Mouse (Mus musculus): ENCODE measurements around the gene Cnn1. TPM values are rescaled to one million over a fixed set of nuclear protein-coding genes. Genes with fewer than 3 reads are reported as not detected.

The Cnn1 gene
- 1.8 and 2.1 TPM in 2 replicates for polyA plus RNA-seq (2014; fragmentation: Nextera tagmentation; extraction: Ambion mirVana)

DNA sequence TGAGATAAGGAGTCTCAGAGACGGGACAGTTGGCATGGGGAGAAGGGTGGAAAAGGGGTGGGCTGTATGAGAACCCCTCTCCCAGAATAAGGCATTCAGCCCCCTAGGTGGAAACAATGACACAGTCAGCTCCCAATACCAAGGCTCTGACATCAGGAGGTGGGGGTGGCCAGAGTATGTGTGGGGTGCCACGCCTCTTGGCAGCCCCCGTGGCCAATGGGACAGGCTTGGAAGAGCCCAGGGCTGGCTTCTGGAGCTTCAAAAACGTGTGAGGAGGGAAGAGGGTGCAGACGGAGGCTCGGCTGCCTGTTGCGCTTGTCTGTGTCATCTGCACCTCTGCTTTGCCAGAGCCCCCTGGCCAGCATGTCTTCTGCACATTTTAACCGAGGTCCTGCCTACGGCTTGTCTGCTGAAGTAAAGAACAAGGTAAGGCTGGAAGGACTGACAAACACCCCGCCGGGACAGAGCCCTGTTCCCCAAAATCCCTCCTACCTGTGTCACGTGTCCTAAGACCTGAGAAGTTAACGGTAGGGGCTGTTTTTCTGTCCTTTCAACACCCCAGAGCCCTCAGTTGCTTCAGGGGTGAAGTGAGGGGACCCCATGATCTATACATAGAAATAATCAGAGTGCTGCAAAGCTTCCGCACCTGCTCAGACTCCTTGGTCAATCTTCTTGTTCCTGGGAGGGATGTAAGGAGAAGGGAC is at the start of gene Cnn1:
Gene Cnn1, plus strand, starts transcription at position 224 of the 704 bp plus-strand sequence.
- H3K4me1 ChIP-seq (replicated peaks; ENCODE audit: control insufficient read depth, insufficient read depth, low read length): peaks cover 3% of the 10 kb centered on the region; the same call in 1 of the 2 replicates
- no peak within 1 kb of the TSS for H3K4me3 ChIP-seq (ENCODE audit: low read depth, low read length)
- WGBS: 8% methylated on average over 14 of the region's 14 CpGs
- ATAC-seq (ENCODE audit: low FRiP score) (no peak), DNase-seq (ENCODE audit: low spot score) (no peak)
- no peaks in the 10 kb centered on the region for H3K36me3 ChIP-seq (ENCODE audit: control insufficient read depth, insufficient read depth, low read length)
- H3K4me2 ChIP-seq (replicated peaks; ENCODE audit: low read depth, low read length): no peak within 1 kb of the TSS
- no peak within 1 kb of the TSS for H3K27ac ChIP-seq (ENCODE audit: low read depth, low read length)
- no peaks in the 10 kb centered on the region for H3K9me3 ChIP-seq (ENCODE audit: control insufficient read depth, low read length)
- H3K27me3 ChIP-seq (ENCODE audit: control insufficient read depth, insufficient read depth, low read length): peaks cover 24% of the 10 kb centered on the region
- no peak within 1 kb of the TSS for H3K9ac ChIP-seq (ENCODE audit: low read depth, low read length)

DNA sequence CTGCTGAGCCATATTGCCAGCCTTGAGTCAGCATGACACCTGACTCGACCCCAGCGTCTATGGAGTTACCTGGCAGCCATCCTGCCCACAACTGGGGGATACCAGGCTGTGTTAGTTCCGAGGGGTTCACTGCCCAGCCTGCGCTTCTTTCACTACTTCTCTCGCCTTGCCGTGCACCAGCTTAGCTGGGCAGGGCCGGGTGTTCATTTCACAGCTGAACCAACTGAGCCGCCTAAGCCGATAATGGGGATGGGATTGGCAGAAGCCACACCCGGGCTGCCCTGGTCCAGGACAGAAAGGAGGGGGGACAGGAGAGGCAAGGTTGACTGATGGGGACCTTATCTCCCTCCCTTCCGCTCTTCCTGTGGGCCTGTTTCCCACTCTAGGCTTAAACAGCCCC is 49.7 kb upstream of the Cnn1 start:
- WGBS: 72% methylated on average over 11 of the region's 11 CpGs
- Histone ChIP-seq H3K9me3 (ENCODE audit: control insufficient read depth, low read length) (no peaks in the 10 kb centered on the region), H3K9ac (ENCODE audit: low read depth, low read length) (peak overlapping the region; percentile 97), H3K27ac (ENCODE audit: low read depth, low read length) (peak overlapping the region; percentile 95), H3K27me3 (ENCODE audit: control insufficient read depth, insufficient read depth, low read length) (peaks cover 6% of the 10 kb centered on the region; the same call in 1 of the 2 replicates), H3K4me2 (replicated peaks; ENCODE audit: low read depth, low read length) (peak overlapping the region; percentile 68), H3K4me3 (ENCODE audit: low read depth, low read length) (peak overlapping the region; percentile 93), H3K36me3 (ENCODE audit: control insufficient read depth, insufficient read depth, low read length) (no peaks in the 10 kb centered on the region), H3K4me1 (replicated peaks; ENCODE audit: control insufficient read depth, insufficient read depth, low read length) (peaks cover 5% of the 10 kb centered on the region; the same call in 1 of the 2 replicates)
- ATAC-seq (ENCODE audit: low FRiP score) (no peak), DNase-seq (ENCODE audit: low spot score) (no peak)

DNA sequence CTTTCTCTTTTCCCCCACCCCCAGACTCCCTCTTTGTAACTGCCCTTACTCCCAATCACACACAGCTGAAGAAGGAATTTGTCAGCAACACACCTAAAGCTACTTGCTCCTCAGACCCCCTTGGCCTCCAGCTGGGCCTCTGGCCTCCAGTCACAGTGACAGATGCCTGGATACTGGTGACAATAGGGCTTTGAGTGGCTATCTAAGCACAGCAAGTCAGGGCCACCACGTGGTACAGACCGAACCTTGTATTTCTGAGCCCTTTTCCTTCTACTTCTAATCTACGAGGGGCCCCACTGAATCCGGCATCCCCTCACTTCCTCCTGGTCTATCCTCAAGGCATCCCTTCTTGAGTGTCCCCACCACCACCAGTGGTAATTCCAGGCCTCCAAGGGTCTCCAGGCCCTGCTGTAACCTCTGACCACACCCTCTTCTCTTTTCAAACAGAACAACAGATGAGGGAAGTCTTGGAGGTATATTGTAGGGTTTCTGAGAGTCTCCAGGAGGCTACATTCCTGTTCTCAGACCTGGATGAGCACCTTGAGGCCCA is 49.2 kb upstream of the Cnn1 start:
- H3K36me3 ChIP-seq (ENCODE audit: control insufficient read depth, insufficient read depth, low read length): no peaks in the 10 kb centered on the region
- peak overlapping the region; percentile 68 for H3K4me2 ChIP-seq (replicated peaks; ENCODE audit: low read depth, low read length)
- no peaks in the 10 kb centered on the region for H3K9me3 ChIP-seq (ENCODE audit: control insufficient read depth, low read length)
- peak; percentile 51 for DNase-seq (ENCODE audit: low spot score)
- WGBS: 30% methylated on average over 4 of the region's 4 CpGs
- no peak for ATAC-seq (ENCODE audit: low FRiP score)
- peaks cover 8% of the 10 kb centered on the region; the same call in 1 of the 2 replicates for H3K4me1 ChIP-seq (replicated peaks; ENCODE audit: control insufficient read depth, insufficient read depth, low read length)
- peak overlapping the region; percentile 93 for H3K4me3 ChIP-seq (ENCODE audit: low read depth, low read length)
- H3K9ac ChIP-seq (ENCODE audit: low read depth, low read length): peak overlapping the region; percentile 97
- H3K27ac ChIP-seq (ENCODE audit: low read depth, low read length): peak overlapping the region; percentile 95
- peaks cover 8% of the 10 kb centered on the region; the same call in 1 of the 2 replicates for H3K27me3 ChIP-seq (ENCODE audit: control insufficient read depth, insufficient read depth, low read length)

DNA sequence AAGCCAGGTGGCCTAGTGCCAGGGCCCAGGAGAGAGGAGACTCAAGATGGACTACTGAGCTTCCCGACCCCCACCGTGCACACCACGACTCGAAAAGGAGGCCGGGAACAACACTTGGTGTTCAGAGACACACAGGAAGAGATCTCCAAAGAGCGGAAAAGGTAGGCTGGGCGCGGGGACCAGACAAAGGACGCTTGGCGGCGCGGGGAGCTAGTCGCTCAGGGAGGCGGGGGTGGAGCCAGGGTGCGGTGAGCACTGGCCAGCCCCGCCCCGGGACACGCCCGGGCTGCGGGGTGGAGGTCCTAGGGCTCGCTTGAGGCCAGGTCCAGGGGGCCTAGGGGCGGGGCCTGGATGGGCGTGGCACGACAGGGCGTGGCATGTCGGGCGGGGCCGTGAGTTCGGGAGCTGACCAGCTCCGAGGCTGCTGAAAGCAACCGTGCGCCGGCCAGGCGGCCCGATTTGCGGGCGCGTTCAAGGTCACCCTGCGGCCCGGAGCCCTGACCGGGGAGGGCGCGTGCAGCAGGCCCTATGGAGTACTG is 48.6 kb upstream of the Cnn1 start:
- Histone ChIP-seq H3K9ac (ENCODE audit: low read depth, low read length) (peak overlapping the region; percentile 97), H3K27ac (ENCODE audit: low read depth, low read length) (peak overlapping the region; percentile 95), H3K4me2 (replicated peaks; ENCODE audit: low read depth, low read length) (peak overlapping the region; percentile 68), H3K27me3 (ENCODE audit: control insufficient read depth, insufficient read depth, low read length) (peaks cover 8% of the 10 kb centered on the region; the same call in 1 of the 2 replicates), H3K9me3 (ENCODE audit: control insufficient read depth, low read length) (no peaks in the 10 kb centered on the region), H3K4me3 (ENCODE audit: low read depth, low read length) (peak overlapping the region; percentile 93), H3K36me3 (ENCODE audit: control insufficient read depth, insufficient read depth, low read length) (no peaks in the 10 kb centered on the region), H3K4me1 (replicated peaks; ENCODE audit: control insufficient read depth, insufficient read depth, low read length) (peaks cover 8% of the 10 kb centered on the region; the same call in 1 of the 2 replicates)
- DNase-seq (ENCODE audit: low spot score) (peak; percentile 91), ATAC-seq (ENCODE audit: low FRiP score) (peak; percentile 73)
- WGBS: under 1% methylated on average over 28 of the region's 43 CpGs

DNA sequence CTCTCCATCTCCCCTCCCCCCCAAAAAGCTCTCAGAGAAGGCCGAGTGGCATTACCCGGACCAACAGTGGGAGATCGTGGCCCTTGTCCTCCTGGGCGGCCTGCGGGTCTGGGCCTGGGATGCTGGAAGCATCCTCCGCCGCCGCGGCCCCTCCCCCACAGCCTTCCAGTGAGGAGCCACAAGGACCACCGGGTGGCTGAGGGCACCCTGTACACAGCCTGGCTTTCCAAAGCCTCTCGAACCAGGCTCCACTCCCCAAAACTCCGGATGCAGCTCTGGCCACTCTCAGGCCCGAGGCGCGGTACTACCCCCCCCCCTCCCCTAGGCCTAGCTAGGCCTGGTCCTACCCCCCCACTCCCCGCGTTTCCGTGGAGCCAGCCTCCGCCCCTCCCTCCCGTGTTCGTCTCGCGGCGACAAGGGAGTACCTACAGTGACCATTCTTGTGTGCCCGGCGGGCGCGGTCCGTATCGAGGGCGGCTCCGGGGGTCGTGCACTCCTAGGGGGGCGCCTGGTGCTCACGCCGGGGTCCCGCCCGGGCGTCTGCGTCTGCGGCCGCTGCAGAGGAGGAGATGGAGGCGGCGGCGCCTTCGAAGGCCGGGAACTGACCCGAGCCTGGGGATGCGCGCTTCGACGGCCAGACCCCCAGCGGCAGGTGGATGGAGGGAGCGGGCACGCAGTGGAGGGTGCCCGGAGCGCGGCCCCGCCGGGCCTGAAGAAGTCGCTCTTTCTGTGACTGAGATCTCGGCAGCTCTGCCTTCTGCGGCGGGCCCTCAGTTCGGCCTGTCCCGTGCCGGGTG is 47.7 kb upstream of the Cnn1 start:
- DNase-seq (ENCODE audit: low spot score) (peak; percentile 71), ATAC-seq (ENCODE audit: low FRiP score) (peak; percentile 39)
- peak overlapping the region; percentile 93 for H3K4me3 ChIP-seq (ENCODE audit: low read depth, low read length)
- H3K9me3 ChIP-seq (ENCODE audit: control insufficient read depth, low read length): no peaks in the 10 kb centered on the region
- peak overlapping the region; percentile 68 for H3K4me2 ChIP-seq (replicated peaks; ENCODE audit: low read depth, low read length)
- H3K27ac ChIP-seq (ENCODE audit: low read depth, low read length): peak overlapping the region; percentile 95
- H3K27me3 ChIP-seq (ENCODE audit: control insufficient read depth, insufficient read depth, low read length): peaks cover 8% of the 10 kb centered on the region; the same call in 1 of the 2 replicates
- H3K9ac ChIP-seq (ENCODE audit: low read depth, low read length): peak overlapping the region; percentile 97
- peaks cover 8% of the 10 kb centered on the region; the same call in 1 of the 2 replicates for H3K4me1 ChIP-seq (replicated peaks; ENCODE audit: control insufficient read depth, insufficient read depth, low read length)
- under 1% methylated on average over 45 of the region's 67 CpGs for WGBS
- no peaks in the 10 kb centered on the region for H3K36me3 ChIP-seq (ENCODE audit: control insufficient read depth, insufficient read depth, low read length)

DNA sequence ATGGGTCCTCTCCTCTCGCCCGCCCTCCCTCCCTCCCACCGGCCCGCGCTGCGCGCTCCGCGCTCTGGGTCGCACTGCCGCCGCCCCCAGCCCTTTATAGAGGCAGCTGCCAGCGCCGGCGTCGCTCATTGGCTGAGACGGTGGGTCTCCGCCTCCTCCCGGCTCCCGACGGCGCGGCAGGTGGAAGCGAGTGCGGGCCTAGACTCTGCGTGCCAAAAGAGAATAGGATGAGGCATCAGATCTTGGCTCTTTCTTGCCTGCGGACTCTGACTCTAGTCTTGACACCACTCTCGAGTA is 47.1 kb upstream of the Cnn1 start, which contains the start of gene Elavl3:
Gene Elavl3, minus strand, starts transcription at position 66 of the 297 bp plus-strand sequence.
- peaks cover 8% of the 10 kb centered on the region; the same call in 1 of the 2 replicates for H3K4me1 ChIP-seq (replicated peaks; ENCODE audit: control insufficient read depth, insufficient read depth, low read length)
- H3K9ac ChIP-seq (ENCODE audit: low read depth, low read length): peak within 1 kb of the TSS; percentile 97
- peaks cover 8% of the 10 kb centered on the region; the same call in 1 of the 2 replicates for H3K27me3 ChIP-seq (ENCODE audit: control insufficient read depth, insufficient read depth, low read length)
- DNase-seq (ENCODE audit: low spot score): peak; percentile 89
- peak; percentile 70 for ATAC-seq (ENCODE audit: low FRiP score)
- H3K27ac ChIP-seq (ENCODE audit: low read depth, low read length): peak within 1 kb of the TSS; percentile 95
- peak within 1 kb of the TSS; percentile 68 for H3K4me2 ChIP-seq (replicated peaks; ENCODE audit: low read depth, low read length)
- H3K4me3 ChIP-seq (ENCODE audit: low read depth, low read length): peak within 1 kb of the TSS; percentile 93
- H3K36me3 ChIP-seq (ENCODE audit: control insufficient read depth, insufficient read depth, low read length): no peaks in the 10 kb centered on the region
- no peaks in the 10 kb centered on the region for H3K9me3 ChIP-seq (ENCODE audit: control insufficient read depth, low read length)
- under 1% methylated on average over 21 of the region's 28 CpGs for WGBS

DNA sequence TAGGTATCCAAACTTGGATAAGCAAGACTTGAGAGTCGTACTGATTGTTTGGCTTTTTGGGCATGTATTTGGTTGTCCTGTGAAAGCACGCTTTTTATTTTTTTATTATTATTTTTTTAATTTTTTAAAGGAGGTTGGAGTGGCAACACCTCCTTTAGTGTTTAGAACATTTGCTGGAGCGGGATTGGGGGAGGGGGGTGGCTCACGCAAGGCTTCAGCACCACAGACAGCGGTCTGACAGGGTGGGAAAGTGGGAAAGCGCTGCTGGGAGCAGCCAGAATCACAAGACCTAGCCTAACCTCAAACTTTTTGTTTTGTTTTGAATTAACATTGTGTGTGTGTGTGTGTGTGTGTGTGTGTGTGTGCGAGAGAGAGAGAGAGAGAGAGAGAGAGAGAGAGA is 45.4 kb upstream of the Cnn1 start:
- Histone ChIP-seq H3K9ac (ENCODE audit: low read depth, low read length) (no peak overlapping the region), H3K27ac (ENCODE audit: low read depth, low read length) (no peak overlapping the region), H3K4me3 (ENCODE audit: low read depth, low read length) (no peak overlapping the region), H3K4me1 (replicated peaks; ENCODE audit: control insufficient read depth, insufficient read depth, low read length) (peaks cover 8% of the 10 kb centered on the region; the same call in 1 of the 2 replicates), H3K27me3 (ENCODE audit: control insufficient read depth, insufficient read depth, low read length) (peaks cover 8% of the 10 kb centered on the region; the same call in 1 of the 2 replicates), H3K9me3 (ENCODE audit: control insufficient read depth, low read length) (no peaks in the 10 kb centered on the region), H3K4me2 (replicated peaks; ENCODE audit: low read depth, low read length) (no peak overlapping the region), H3K36me3 (ENCODE audit: control insufficient read depth, insufficient read depth, low read length) (no peaks in the 10 kb centered on the region)
- ATAC-seq (ENCODE audit: low FRiP score) (no peak), DNase-seq (ENCODE audit: low spot score) (peak; percentile 45)
- 34% methylated on average over 6 of the region's 7 CpGs for WGBS

DNA sequence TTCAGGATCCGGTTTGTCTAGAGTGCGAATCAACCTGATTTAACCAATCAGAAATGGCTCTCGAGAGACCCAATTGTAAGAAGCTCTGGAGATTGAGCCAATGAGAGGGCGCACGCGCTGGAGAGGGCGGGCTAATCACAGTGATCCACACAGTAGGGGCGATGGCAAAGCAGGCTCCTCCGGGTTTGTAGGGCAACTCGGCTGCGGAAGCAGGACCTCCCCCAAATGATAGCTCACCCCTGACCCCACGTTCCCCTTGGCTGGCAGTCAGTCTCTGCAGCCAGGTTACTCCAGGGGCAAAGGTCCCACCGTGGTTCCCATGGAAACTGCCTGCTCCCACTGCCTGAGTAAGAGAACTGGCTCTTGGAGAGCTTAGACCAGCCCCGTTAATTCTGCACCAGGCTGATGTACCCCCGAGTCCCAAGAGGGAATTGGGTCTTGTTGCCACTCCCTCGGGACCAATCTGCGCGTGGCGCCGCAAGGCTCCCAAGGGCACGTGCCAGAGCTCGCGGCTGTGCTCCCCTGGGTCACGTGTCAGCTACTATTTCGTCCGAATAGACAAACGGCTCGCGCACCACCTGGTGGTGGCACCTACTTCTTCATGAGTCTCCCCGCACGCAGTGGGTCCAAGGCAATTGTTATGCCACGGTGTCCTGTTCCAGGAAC is 44.5 kb upstream of the Cnn1 start:
- Histone ChIP-seq H3K36me3 (ENCODE audit: control insufficient read depth, insufficient read depth, low read length) (no peaks in the 10 kb centered on the region), H3K4me3 (ENCODE audit: low read depth, low read length) (no peak overlapping the region), H3K9me3 (ENCODE audit: control insufficient read depth, low read length) (no peaks in the 10 kb centered on the region), H3K27ac (ENCODE audit: low read depth, low read length) (no peak overlapping the region), H3K9ac (ENCODE audit: low read depth, low read length) (no peak overlapping the region), H3K4me2 (replicated peaks; ENCODE audit: low read depth, low read length) (peak overlapping the region; percentile 40), H3K27me3 (ENCODE audit: control insufficient read depth, insufficient read depth, low read length) (peaks cover 8% of the 10 kb centered on the region; the same call in 1 of the 2 replicates), H3K4me1 (replicated peaks; ENCODE audit: control insufficient read depth, insufficient read depth, low read length) (peaks cover 6% of the 10 kb centered on the region; the same call in 1 of the 2 replicates)
- DNase-seq (ENCODE audit: low spot score): peak; percentile 85
- WGBS: 2% methylated on average over 32 of the region's 32 CpGs
- ATAC-seq (ENCODE audit: low FRiP score): peak; percentile 16

Measured in hindbrain, embryonic 11.5 days (tissue).